Mouse (Mus musculus) spleen, adult 18-20 months (tissue): Measurements from ENCODE around the gene Klf7.

Experiments used
- DNase-seq, 2 experiments: peaks; one replicate each; pipeline ENCODE4 v3.0.0; 2022; ENCODE audit warnings: mixed read lengths in 2 of 2

Gene Klf7

DNA sequence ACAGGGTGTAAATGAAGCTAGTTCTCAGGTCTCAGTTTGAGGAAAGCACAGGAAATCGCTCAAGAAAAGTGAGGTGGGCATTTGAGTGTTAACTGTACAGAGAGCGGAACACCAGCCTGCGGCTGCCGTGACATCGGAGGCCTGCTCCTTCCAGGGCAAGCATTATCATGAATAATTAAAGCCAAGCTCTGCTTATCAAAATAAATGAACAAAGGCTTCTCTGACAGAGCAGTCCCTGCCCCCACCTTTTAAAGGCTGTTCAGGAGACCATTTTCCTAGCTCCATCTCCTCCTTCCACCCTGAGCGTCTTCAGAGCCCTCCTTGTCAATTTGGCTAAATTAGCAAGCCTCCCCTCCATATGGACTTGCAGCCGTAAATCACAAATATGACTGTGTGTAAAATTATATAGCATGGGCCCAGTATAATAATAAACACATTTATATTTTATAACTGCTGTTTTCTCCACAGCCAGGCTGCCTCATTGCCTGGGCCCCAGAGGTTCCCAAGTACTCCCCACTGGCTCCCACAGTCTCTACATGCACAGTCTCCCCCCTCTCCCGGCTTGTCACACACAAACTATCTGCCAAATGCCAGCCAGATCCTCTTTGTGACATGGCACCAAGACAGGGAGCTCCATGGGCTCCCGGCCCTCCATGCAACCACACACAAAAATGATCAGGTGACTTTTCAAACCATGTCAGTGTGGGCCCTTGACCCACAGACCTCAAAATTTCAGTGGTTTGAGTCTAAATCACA is 61.2 kb downstream of the Klf7 start:
- DNase-seq: no peak

DNA sequence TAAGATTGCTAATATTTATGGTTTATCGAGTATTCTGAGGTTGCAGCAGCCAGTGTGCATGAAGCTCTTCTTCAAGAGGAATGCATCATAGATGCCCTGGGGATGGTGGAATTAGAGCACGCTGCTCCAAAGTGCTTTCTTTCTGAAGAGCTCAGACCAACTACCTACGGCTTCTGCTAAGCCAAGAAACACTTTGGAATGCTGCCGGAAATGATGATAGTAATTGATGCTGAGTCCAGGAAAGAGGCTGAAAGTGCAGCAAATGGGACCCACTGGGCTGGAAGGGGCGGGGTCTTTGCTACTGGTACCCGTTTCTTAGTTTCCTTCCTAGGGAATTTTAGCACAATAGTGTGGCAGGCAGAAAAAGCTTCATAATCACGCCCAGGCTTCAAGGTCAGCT is 62.0 kb downstream of the Klf7 start:
- no peak for DNase-seq

DNA sequence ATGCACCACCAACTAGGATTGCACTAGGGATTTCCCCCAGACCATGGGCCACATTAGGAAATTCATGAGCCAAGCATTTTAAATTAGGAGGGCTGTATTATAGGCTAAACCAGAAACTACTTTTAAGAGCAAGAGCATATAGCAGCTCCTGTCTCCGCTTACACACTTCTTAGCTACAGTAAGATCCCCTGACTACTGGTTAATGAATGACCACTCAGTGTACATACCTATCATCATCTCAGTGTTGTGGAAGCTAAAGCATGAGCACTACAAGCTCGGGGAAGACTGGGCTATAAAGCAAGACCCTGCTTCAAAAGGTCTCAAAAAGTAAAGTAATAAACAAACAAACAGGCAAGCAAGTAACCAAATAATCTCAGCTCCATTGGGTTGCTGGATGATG is 65.5 kb downstream of the Klf7 start:
- no peak for DNase-seq

DNA sequence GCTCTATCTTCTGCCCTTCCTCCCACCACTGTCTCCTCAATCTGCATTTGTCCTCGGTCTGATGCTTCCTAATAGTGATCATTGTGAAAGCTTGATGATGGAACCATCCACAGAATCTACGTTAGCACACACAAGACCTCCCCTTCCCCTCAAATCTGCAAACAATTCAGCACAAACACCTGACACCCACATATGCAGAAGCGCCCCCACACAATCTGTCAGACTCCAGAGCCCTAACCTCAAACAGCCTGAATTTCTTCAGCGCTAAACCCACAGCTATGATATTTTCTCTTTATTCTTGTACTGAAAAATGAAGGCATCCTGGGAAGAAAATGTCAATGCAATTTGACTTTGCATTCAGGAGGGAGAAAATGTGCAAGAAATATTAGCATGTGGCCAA is 66.1 kb downstream of the Klf7 start:
- no peak for DNase-seq

DNA sequence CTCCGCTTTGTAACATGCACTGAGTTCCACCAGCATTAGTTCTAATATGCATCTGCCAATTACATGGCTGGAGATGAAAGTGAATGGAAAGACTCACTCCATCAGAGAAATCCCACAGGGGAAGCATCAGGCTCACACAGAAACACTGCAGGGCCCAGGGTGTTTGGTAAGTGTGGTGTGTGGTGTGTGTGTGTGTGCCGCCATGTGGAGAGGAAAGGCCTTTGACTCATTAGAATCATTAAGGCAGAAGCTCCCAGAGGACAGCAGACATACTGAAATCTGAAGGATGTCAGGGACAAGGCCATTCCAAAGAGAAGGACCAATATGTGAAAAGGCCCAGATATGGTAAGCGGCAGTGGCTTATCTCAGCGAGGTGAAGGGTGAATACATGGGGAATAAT is 66.9 kb downstream of the Klf7 start:
- DNase-seq: no peak

DNA sequence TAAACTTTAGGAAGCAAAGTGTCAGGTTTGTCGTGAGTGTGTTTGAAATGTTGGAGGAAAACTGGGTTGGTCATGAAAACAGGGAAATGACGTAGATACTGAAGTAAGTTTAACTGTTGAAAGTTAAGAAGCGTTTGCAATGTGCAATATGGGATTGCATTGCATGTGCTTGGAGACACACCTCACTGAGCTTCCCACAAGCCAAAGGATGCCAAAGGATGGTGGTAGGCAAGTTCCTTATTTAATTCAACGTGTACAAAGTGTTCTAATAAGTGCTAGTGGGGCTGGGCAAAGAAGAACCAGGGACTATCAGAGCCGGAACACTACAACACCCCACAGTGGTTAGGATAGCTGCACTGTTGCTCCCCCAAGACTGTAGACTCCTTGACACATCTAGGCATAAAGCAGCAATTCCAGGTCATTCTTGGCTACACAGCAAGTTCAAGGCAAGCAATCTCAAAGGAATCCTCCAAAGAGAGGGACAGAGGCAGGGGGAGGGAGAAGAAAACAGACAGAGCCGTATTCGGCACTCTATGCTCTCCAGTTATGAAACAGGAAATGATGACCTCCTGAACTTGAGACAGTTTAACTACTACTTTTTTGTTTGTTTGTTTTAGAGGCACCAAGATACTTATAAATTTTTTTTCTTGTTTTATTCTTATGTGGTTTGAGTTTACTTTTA is 69.9 kb downstream of the Klf7 start:
- no peak for DNase-seq

DNA sequence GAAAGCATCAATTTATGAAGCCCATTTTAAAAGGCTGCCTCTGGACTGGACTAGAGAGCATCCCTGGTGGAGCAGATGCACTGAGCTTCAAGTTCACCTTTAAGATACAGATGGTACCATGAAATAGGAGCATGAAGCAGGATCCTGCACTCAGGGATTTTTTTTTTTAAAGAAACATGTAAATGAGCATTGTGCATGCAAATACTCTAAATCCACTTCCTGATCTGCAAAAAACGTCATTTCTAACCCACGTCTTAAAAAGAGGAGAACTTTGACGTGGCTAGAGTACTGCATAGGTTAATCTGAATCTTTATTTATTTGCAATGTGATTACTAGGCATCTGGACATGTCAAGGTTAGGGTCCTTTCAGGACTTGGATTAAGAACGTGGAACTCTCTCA is 73.5 kb downstream of the Klf7 start:
- DNase-seq: no peak

DNA sequence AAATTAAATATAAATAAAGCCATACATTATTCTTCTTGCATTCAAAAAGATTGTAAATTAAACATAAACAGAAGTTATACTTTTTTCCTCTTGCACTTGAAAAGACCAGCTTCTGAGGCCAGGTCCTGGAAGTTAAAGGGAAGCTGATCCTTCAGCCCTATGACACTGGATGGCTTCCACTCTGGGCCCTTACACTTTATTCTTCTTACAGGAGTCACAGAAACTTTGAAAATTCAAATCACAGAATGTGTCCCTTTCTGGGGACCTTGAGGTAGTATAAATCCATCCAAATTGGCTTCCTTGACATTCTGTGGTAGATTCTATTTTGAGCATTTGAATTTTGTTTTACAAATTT is 75.3 kb downstream of the Klf7 start:
- DNase-seq: no peak

DNA sequence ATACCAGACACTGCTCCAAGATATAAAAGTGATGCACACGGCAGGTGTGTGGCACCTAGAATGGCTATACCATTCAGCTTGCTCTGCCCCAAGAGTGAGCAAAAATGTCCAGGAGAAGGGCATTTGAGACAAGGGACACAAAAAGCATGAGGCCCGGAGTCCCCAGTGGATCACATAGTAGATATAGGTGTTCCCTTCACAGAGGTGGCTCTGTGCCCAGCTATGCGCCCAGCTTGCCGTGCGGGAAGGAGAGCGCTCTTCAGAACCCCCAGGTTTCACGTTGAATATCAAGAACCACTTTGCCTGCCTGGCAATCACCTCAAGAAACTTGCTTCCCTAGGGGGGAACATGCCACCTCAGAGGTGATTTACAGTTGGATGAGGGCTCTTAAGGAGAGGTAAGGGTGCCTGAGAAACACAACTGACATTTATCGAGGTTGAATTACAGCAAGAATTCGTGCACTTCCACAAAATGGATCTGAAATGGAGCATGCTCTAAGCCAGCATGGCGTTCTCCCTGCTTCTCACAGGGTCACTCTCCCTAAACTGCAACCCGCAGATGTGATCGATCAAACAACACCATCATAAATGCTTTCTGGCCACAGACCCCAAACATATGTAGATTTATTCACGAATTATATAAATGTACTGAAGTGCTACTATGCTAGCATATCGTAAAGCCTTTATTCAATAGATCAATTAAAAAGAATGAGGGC is 75.8 kb downstream of the Klf7 start:
- no peak for DNase-seq

DNA sequence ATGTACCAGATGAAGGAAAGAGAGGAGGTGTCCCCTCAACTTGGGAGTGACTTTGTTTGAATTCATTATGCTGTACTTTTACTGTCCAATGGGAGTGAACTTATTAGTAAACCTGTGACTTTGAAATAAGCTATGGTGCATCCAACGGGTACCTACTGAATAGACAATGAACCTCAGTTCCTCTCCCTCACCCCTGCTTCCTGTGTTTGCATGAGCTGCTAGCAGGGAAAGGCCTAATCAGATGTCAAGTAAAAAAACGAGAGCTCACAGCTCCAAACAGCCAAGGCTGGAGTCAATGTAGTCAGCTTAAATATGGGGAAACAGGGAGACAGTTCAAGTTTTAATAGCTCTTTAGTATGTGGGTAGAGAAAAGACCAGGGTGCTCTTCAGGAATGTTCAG is 77.5 kb downstream of the Klf7 start:
- DNase-seq: no peak

DNA sequence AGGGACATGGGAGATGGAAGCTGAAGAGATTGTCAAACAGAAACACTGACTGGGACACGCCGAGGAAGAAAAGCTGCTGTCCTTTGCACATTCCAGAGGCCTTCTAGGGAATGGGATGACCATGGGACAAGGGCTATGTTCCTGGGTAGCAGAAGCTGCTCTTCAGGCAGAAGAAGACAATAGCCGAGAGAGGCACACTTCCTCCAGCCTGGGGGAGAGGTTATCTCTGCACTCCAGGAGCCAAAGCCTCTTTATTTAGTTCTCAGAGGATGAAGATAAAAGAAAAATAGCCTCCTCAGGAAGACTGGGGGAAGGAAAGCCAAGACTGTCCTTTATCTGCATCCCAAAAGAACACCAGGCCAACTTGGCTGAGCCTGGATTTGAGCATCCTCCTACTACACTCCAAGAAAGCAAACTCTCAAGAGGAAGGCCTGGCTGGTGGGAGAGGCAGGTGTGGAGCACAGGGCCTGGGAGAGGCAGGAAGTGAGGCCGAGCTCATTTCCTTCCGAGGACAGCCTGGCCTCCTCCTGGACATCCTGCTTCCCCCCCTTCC is 81.2 kb downstream of the Klf7 start:
- DNase-seq: no peak

DNA sequence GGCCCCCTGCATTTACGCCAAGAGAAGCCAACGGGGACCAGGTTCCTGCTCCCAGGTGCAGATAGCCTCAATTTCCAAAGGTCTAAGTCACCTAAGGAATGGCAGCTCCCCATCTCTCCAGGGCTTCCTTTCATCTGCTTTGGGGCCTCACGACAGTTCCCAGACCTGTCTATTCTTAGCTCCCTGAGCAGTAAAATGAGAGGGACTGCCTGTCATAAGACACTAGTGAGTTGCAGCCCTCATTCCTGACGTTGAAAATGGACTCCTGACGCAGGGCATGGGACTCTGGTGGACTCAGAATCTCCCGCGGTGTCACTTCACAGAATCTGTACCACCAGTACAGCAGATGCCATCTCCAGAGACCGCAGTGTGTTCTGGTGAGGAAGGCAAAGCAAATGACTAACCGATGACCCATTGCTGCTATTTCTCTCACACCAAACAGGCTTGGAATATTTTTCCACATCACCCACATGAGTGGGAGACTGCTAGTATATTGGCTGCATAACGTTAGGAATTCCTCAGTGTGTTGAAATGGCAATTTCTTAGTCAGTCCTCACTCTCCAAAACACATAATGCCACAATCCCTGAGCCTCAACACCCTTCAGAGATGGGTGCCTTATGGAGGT is 81.9 kb downstream of the Klf7 start:
- no peak for DNase-seq

DNA sequence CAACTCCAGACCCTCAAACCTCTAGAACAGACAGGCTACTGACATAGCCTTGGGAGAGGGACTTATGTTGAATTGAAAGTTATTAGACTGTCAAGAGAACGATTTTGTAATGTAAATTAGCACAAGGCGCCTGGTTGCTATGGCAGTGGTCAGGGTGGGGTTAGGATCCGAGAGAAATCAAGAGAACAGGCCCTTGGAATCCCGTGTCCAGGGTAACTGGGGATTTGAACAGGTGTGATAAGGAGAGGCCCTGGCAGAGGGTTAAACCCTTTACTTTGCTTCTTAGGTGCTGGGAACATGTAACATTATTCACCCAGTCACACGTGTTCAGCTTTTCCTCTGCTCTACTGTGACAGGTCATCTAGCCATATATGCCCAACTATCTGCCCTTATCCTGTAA is 83.7 kb downstream of the Klf7 start:
- no peak for DNase-seq

DNA sequence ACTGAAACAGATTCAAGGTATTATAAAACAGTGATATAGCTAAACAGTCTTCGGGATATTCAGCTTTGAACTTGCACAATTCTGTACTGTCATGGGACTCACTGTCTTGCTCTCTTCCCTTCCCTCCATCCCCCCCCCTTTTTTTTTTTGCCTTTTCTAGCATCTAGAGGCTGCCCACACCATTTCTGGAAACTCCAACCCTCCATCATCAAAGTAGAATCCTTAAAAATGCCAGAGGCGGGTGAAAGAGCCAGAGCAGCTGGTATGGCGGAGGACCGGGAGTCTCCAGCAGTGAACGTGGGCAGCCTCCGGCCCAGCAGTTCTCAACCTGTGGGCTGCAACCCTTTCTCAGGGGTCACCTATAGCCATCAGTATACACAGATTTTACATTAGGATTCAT is 84.3 kb downstream of the Klf7 start:
- no peak for DNase-seq

DNA sequence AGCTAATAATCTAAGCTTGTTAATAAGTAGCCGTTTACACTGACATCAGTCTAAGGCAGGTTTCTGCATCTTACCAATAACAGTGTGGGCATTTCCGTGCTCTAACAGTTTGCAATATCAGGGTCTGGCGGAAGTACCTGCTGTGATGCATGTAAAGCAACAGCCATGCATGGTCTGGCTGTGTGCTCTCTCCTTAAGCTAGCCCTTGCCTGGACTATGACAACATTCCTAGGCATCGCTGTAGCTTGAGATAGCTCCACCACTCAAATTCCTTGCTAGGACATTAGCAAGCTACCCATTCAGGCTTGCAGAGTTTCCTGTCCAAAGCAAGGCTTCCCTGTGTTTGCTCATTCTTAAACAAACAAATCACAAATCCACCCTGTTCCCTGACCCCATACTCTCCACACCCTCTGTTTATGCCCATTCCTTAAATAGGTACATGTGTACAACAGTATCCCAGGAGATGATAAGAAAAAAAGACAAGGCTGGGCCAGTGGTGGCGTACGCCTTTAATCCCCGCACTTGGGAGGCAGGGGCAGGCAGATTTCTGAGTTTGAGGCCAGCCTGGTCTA is 85.1 kb downstream of the Klf7 start:
- no peak for DNase-seq

DNA sequence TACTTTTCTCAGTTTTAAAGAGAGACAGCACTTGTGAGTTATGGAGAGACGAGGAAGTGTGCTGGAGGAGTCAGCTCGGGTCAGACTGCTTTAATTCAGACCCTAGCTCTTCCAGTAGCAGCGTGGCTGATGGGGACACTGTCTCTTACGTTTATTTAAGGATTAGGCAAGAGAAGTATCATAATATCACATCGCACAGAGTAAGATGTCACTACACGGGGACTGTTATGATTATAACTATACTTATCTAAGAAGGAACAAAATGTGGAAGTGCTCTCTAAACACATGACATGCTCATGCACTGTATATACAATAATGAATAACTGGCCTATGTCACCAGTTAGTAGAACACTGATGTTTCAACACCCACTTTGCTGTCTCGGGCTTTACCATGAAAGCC is 86.3 kb downstream of the Klf7 start:
- no peak for DNase-seq

DNA sequence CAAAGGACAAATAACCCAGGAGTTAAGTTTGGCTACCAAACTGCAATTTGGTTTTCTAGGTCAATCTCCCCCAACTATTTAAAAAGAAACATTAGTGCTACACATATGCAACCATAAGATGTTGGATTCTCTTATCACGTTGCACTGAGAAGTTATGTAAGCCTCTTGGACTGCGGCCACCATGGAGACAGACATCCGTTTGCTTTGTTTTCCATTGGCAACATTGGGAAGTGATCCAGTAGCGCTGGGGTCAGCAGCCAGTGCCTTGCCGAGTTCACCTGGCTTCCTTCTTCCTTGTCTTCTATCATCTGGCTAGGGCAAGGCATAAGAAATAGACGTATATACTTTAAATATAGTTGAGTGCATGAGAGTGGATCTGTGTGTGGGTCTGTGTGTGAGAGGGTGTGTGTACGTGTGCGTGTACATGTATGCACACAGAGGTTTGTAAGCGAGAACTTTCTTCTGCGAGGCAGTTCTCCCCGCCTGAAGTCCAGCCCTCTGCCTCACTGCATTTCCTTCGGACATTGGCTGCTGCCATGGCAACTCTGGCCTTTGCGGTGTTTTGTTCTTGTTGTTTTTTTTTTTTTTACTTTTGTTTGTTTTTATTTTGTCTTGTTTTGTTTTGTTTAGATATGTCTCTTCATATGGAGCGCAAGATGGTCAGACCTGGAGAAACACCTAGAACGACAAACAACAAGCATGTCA is 86.8 kb downstream of the Klf7 start:
- no peak for DNase-seq

DNA sequence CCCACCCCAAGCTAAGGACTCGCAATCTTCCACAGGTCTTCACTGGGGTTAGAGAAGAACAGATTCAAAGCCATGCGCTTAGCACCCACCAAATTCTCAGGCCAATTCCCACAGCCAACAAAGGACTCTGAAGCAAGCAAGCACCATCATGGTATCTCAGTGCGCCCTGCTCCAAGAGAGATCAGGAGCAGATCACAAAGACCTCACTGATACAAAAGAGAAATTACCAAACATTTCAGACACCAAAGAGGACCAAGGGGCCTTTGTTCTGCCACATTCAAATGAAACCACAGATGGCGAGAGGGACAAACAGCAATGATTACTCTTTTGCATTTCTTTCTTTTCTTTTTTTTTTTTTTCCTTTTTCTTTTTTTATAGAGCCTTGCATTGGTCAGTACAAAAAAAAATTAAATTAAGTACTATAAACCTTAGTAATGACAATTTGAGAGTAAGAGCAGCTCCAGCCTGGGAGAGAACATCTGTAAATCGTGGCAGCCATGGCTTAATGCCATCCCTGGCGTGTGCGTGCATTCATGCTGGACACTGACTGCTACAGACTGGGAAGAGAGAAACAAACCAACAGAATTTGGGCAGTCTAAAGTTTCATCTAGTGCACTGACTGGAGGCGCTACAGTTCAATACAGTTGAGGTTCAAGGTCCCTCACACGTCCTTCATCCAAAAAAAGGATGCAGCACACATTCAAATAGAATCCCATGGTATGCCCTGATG is 89.4 kb downstream of the Klf7 start:
- no peak for DNase-seq

DNA sequence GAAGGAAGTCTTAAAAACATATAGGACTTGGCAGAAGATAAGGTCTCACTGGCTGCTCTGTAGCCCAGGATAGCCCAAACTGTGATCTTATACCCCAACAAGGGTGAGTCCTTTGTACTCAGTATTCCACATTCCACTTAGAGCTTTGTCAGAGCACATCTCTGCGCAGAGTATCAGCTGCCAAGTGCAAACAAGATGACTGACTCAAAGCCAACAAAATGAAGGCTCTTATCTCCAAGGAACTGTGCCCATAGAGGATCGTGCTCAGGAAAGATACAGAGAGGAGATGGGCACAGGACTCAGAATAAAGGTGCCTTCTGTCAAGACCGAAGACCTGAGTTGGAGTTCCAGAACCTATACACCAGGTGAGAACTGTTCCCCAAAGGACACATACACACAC is 100.1 kb downstream of the Klf7 start:
- DNase-seq: no peak

DNA sequence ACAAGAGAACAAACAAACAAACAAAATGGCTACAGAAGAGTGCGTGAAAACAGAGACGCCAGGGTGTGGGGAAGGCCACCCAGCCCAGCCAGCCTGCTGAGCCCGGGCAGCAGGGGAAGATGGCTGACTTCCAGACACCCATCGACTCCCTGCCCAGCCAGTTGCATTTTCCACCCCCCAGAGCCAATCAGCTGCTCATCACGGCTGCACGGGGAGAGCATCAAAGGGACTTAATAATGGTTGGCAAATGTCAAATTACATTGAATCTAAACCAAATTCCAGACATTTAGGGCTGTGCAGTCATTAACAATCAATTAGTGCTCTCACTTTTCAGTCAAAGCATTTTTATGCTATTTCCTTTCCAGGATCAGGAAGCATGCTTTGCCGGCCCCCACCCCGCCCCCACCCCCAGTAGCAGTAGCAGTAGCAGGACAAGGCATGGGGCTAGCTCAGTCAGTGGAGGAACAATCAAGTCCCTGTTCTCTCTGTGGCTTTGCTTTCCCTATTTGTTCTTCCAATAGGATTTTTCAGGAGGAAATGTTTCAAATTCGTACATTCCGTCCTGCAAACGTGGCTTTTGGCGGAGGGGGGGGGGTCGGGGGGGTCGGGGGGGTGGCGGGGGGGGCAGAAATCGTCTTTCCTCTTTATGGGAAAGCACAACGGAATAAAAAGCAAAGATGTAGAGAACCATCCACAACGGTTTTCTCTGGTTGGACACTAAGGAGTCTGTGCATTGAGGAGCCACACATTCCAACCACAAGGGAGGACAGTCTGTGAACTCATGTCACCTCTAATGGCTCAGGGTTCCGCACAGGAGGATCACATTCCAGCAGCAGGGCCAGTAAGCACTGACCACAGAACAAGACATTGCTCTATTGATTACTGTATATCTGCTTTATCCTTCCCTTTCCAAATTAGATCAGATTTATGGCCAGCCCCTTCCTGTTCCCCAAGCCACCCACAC is 101.1 kb downstream of the Klf7 start:
- DNase-seq: no peak
